Mouse (Mus musculus) E14TG2a.4 (cell line): ENCODE measurements at regions not wholly inside any gene's neighbourhood (a gene's known extent, or its start where the extent isn't known, plus 50 kb on each side); places are given as distances from the start of the nearest gene placed in this dataset.
"Not testable (repeated sequence)": the region's sequence is repeated elsewhere in the genome, so short reads cannot be mapped to it uniquely, and the experiment has no call there.

Source experiments
- H3K27me3 ChIP-seq: 2 replicates; pipeline ENCODE4 v1.6.1; 2014; ENCODE audit warnings: low read length, control low read depth; ENCODE audit not compliant: insufficient read depth
- H3K36me3 ChIP-seq: 2 replicates; pipeline ENCODE4 v1.6.1; 2014; ENCODE audit warnings: low read length, control low read depth; ENCODE audit not compliant: insufficient read depth
- H3K4me1 ChIP-seq: replicated peaks from 2 replicates; pipeline ENCODE4 v1.6.1; 2014; ENCODE audit warnings: low read depth, low read length, control low read depth
- H3K4me3 ChIP-seq: replicated peaks from 2 replicates; pipeline ENCODE4 v1.5.1; 2014; ENCODE audit warnings: mild to moderate bottlenecking, low read length
- H3K9me3 ChIP-seq: 2 replicates; pipeline ENCODE4 v1.6.1; 2014; ENCODE audit warnings: low read length, control low read depth
- CTCF ChIP-seq: conservative IDR thresholded peaks from 2 replicates; pipeline ENCODE4 v1.5.1; 2014; ENCODE audit warnings: low read length
- NANOG ChIP-seq: IDR thresholded peaks from 2 replicates; pipeline ENCODE4 v1.6.1; 2014; ENCODE audit warnings: borderline replicate concordance, low read length, mixed read lengths
- POU5F1 ChIP-seq: IDR thresholded peaks from 2 replicates; pipeline ENCODE4 v1.6.1; 2014; ENCODE audit warnings: low read length, borderline replicate concordance

DNA sequence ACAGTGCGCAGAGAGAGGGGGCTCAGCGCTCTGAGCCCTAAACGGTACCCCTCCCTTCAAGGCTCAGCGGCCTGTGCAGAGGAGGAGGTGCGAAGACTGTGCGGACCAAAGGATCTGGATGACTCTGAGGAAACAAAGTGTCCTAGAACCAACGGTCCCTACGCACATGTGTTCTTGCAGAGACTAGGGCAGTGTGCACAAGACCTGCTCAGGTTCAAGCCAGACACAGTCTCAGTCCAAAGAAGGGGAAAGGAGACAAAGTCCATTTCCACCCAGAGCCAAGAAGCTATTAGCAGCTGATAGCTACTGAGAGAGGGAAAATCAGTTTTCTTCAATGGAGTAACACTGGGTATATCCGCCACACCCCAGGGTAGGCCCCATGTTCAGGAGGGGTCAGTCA, 89.9 kb downstream of the Sox2 start:
- Histone ChIP-seq H3K27me3 (no peaks in the 10 kb centered on the region), H3K4me3 (0 out of 2 replicates have a peak overlapping the region, but pooled peaks have one; percentile 17)
- TF ChIP-seq CTCF (no peak), POU5F1 (no peak), NANOG (no peak)

GRCm38 (mm10) chr3:34745181-34745736, 95.1 kb downstream of the Sox2 start:
- H3K9me3 ChIP-seq, result no peaks in the 10 kb centered on the region
- no peaks in the 10 kb centered on the region for H3K36me3 ChIP-seq
- H3K4me1 ChIP-seq, result peaks cover 75% of the 10 kb centered on the region
- no peak overlapping the region for H3K4me3 ChIP-seq
- H3K27me3 ChIP-seq, result no peaks in the 10 kb centered on the region
- peak; percentile 98 for TF ChIP-seq NANOG
- no peak for TF ChIP-seq POU5F1
- no peak for TF ChIP-seq CTCF

More for the DNA sequence above, 89.9 kb downstream of the Sox2 start:
- no peaks in the 10 kb centered on the region for H3K36me3 ChIP-seq
- peaks cover 90% of the 10 kb centered on the region for H3K4me1 ChIP-seq
- no peaks in the 10 kb centered on the region for H3K9me3 ChIP-seq

DNA sequence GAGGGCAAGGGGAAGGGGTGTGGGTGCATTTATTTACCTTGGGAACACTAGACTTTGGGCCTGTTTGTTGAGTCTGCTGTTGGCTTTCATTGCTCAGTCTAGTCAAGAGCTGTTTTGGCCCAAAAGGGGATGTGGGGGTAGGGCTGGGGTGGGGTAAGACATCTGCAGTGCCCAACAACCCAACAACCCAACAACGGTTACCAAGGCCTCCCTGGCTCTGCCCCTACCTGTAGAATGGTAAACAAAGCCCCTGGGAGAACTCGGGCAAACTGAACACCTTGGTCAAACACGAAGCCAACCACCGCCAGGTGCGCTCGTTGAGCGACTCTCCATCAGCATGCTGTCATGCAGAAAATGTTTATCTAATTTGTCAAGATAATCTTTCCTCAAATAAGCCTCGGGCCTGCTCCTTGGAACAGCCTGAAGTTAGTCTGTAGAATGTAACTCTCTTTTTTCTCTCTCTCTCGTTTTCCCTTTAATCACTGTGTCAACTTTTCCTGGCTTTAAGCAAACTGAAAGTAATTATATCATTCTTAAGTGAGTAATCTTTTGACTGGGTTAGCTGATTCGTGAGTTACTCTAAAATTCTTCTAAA, 97.4 kb downstream of the Sox2 start:
- Histone ChIP-seq H3K36me3 (no peaks in the 10 kb centered on the region), H3K4me1 (peaks cover 80% of the 10 kb centered on the region), H3K9me3 (no peaks in the 10 kb centered on the region), H3K27me3 (no peaks in the 10 kb centered on the region), H3K4me3 (no peak overlapping the region)
- TF ChIP-seq POU5F1 (no peak), NANOG (no peak), CTCF (no peak)

DNA sequence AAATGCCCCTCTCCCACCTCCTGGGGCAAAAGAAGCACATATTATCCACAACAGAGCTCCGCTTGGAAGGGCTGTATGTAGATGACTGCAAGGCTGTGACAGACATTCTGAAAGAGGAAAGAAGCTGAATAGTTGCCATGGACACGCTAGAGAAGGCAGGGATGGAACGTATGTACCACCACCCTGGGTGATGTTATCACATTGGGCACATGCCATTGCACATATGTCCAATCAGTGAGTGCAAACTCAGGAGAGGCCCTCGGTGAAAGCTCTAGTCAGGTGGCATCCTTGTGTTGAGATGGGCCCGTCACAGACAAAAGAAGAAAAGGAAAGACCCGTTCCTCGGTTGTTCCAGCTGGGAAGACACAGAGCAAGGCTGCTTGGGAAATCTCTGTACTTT, 99.8 kb downstream of the Sox2 start:
- Histone ChIP-seq H3K9me3 (no peaks in the 10 kb centered on the region), H3K36me3 (no peaks in the 10 kb centered on the region), H3K4me1 (peaks cover 80% of the 10 kb centered on the region), H3K27me3 (no peaks in the 10 kb centered on the region), H3K4me3 (no peak overlapping the region)
- no peak for TF ChIP-seq POU5F1
- no peak for TF ChIP-seq CTCF
- TF ChIP-seq NANOG, result no peak

- Histone ChIP-seq H3K27me3 (no peaks in the 10 kb centered on the region), H3K9me3 (no peaks in the 10 kb centered on the region), H3K36me3 (no peaks in the 10 kb centered on the region), H3K4me3 (0 out of 2 replicates have a peak overlapping the region, but pooled peaks have one; percentile 43), H3K4me1 (peaks cover 84% of the 10 kb centered on the region)
- TF ChIP-seq CTCF (no peak), POU5F1 (no peak), NANOG (no peak)
These were observed 101.3 kb downstream of the Sox2 start for GRCm38 (mm10) chr3:34751551-34751950.

GRCm38 (mm10) chr3:34753557-34753956, 103.4 kb downstream of the Sox2 start:
- no peaks in the 10 kb centered on the region for H3K27me3 ChIP-seq
- no peaks in the 10 kb centered on the region for H3K36me3 ChIP-seq
- H3K4me1 ChIP-seq, result peaks cover 78% of the 10 kb centered on the region
- H3K4me3 ChIP-seq, result peak overlapping the region; percentile 5; the same call in 1 of the 2 replicates
- H3K9me3 ChIP-seq, result no peaks in the 10 kb centered on the region
- TF ChIP-seq NANOG (no peak), POU5F1 (no peak), CTCF (no peak)

DNA sequence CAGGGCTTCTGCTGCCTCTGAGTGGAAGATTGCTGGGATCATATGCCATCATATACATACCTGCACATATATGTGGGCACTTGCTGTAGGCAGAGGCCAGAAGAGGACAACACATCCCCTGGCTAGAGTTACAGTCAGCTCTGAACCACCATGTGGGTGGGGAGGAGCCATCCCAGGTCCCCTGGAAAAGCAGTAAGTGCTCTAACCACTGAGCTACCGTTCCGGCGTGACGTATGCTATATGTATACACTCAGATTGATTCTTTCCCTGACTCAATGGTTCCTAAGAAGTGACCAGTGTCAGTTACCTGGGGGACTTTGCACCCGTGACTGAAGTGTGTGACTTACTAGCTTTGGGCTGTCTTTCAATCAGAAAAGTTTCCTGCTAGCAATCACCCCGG, 104.6 kb downstream of the Sox2 start:
- Histone ChIP-seq H3K36me3 (no peaks in the 10 kb centered on the region), H3K4me3 (no peak overlapping the region), H3K4me1 (peaks cover 88% of the 10 kb centered on the region), H3K27me3 (no peaks in the 10 kb centered on the region), H3K9me3 (no peaks in the 10 kb centered on the region)
- TF ChIP-seq CTCF (no peak), NANOG (no peak), POU5F1 (no peak)

DNA sequence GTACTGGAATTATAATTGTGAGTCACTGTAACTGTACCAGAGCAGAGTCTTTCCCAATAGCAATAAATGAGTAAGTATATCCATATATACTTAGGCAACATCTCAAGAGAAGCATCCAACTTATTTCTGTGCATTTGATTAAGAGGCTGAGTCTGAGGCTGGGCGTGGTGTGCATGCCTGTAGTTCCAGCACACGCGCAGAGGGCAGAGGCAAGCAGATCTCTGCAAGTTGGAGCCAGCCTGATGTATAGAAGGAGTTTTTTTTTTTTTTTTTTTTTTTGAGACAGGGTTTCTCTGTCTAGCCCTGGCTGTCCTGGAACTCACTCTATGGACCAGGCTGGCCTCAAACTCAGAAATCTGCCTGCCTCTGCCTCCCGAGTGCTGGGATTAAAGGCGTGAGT, 105.1 kb downstream of the Sox2 start:
- not testable (repeated sequence) for H3K36me3 ChIP-seq, H3K9me3 ChIP-seq, H3K27me3 ChIP-seq
- Histone ChIP-seq H3K4me1 (peaks cover 86% of the 10 kb centered on the region), H3K4me3 (0 out of 2 replicates have a peak overlapping the region, but pooled peaks have one; percentile 81)

- H3K9me3 ChIP-seq, result no peaks in the 10 kb centered on the region
- peaks cover 81% of the 10 kb centered on the region for H3K4me1 ChIP-seq
- H3K4me3 ChIP-seq, result peak overlapping the region; percentile 81
- H3K27me3 ChIP-seq, result no peaks in the 10 kb centered on the region
- H3K36me3 ChIP-seq, result no peaks in the 10 kb centered on the region
- no peak for TF ChIP-seq POU5F1
- peak; percentile 90 for TF ChIP-seq NANOG
- no peak for TF ChIP-seq CTCF
These were observed 106.4 kb downstream of the Sox2 start for GRCm38 (mm10) chr3:34756632-34757031.
